Mouse (Mus musculus) megakaryocyte, embryonic 14.5 days (primary cell): ENCODE results near the gene Rtn4rl1. TPM values are rescaled to one million over a fixed set of nuclear protein-coding genes. Genes with fewer than 3 reads are reported as not detected.
A peak's percentile ranks its signal among the peaks of the same experiment; 100 is the strongest.

Experiments
- H3K27me3 ChIP-seq: replicated peaks from 2 replicates; pipeline ENCODE3; 2012; ENCODE audit warnings: inconsistent platforms
- H3K36me3 ChIP-seq: replicated peaks from 2 replicates; pipeline ENCODE3; 2012; ENCODE audit warnings: low read length, inconsistent platforms, mixed read lengths
- H3K4me1 ChIP-seq: 2 replicates; pipeline ENCODE4 v1.6.1; 2012; ENCODE audit warnings: inconsistent platforms
- H3K4me3 ChIP-seq: replicated peaks from 2 replicates; pipeline ENCODE3; 2012; ENCODE audit warnings: moderate library complexity, mild to moderate bottlenecking, inconsistent platforms
- H3K9me3 ChIP-seq: 2 replicates; pipeline ENCODE4 v1.6.1; 2012; ENCODE audit warnings: inconsistent platforms
- FLI1 ChIP-seq: IDR thresholded peaks from 2 replicates; pipeline ENCODE4 v1.6.1; 2012; ENCODE audit warnings: low read length, inconsistent platforms, mixed read lengths
- GATA1 ChIP-seq: IDR thresholded peaks from 3 replicates; pipeline ENCODE4 v1.6.1; 2012; ENCODE audit warnings: mixed read lengths, low read length, inconsistent platforms, borderline replicate concordance
- polyA plus RNA-seq: library from polyadenylated mRNA; stranded (reverse); fragments of >175 nt; gene quantifications from 2 replicates; pipeline ENCODE4 v1.2.3, GENCODE M21; 2012; ENCODE audit warnings: low replicate concordance; ENCODE audit not compliant: insufficient read depth

Gene Rtn4rl1
- polyA plus RNA-seq, 1 experiment = 0.29 TPM

DNA sequence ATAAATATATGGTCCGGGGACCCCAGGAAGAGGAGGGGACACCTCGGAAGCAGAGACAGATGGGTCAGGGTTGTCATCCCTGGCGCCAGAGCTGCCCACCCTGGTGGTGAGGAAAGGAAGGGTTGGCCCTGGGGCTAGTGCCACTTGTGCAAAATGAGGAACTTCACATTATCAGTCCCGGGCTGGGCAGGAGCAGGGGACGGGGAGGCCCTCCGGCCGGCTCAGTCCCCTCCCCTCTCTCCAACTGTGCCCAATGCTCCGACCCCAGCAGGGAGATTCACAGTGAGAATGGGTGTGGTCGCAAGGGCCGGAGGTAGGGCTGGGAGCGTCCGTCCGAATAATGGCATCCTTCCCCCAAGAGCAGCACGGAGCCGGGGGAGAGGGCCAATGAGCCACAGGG, 28.8 kb upstream of the Rtn4rl1 start:
- H3K9me3 ChIP-seq = peaks cover 21% of the 10 kb centered on the region
- peak overlapping the region; percentile 74 for H3K4me3 ChIP-seq
- TF ChIP-seq GATA1 (no peak), FLI1 (no peak)
- H3K27me3 ChIP-seq = peaks cover 51% of the 10 kb centered on the region
- peaks cover 48% of the 10 kb centered on the region for H3K36me3 ChIP-seq
- peaks cover 57% of the 10 kb centered on the region for H3K4me1 ChIP-seq

- peaks cover 58% of the 10 kb centered on the region for H3K27me3 ChIP-seq
- peaks cover 21% of the 10 kb centered on the region for H3K9me3 ChIP-seq
- H3K4me3 ChIP-seq = peak overlapping the region; percentile 86
- H3K4me1 ChIP-seq = peaks cover 66% of the 10 kb centered on the region
- H3K36me3 ChIP-seq = peaks cover 40% of the 10 kb centered on the region
- no peak for TF ChIP-seq GATA1
- no peak for TF ChIP-seq FLI1
These were observed 28.0 kb upstream of the Rtn4rl1 start for GRCm38 (mm10) chr11:75165441-75166192.

DNA sequence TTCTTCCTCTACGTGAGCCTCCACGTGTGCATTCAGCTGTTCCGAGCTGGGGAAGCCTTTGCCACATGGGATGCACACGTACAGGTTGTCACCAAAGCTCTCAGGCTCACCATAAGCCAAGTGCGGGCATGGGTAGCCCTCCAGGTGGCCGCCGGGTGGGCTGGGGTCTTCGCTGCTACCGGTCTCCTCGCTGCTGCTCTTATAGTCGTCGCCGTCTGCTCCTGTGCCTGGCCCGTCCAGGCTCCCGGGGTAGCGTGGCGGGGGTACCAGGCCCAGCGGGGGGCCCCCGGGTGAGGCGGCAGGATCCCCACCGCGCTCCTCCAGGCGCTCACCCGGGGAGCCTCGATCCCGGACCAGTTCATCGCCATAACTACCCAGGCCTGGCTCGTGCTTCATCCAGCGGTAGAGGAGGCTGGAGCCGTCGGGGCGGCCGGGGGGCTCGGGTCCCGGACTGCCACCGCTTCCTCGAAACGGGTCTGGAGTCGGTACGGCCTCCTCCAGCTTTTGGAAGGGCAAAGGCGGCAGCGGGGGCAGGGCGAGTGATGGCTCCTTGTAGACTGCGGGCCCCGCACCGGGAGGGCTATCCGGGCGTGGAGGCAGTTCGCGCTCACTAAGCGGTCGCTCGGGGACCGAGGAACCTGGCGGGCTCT, 27.3 kb upstream of the Rtn4rl1 start:
- Histone ChIP-seq H3K4me3 (peak overlapping the region; percentile 86), H3K36me3 (peaks cover 33% of the 10 kb centered on the region), H3K9me3 (peaks cover 21% of the 10 kb centered on the region), H3K27me3 (peaks cover 65% of the 10 kb centered on the region), H3K4me1 (peaks cover 72% of the 10 kb centered on the region)
- no peak for TF ChIP-seq GATA1
- TF ChIP-seq FLI1 = no peak

GRCm38 (mm10) chr11:75166861-75167642, 26.5 kb upstream of the Rtn4rl1 start:
- Histone ChIP-seq H3K9me3 (peaks cover 21% of the 10 kb centered on the region), H3K27me3 (peaks cover 72% of the 10 kb centered on the region), H3K36me3 (peaks cover 25% of the 10 kb centered on the region), H3K4me1 (peaks cover 75% of the 10 kb centered on the region), H3K4me3 (peak overlapping the region; percentile 80)
- no peak for TF ChIP-seq GATA1
- no peak for TF ChIP-seq FLI1

GRCm38 (mm10) chr11:75167643-75168589, 25.7 kb upstream of the Rtn4rl1 start:
- H3K36me3 ChIP-seq = peaks cover 17% of the 10 kb centered on the region
- TF ChIP-seq FLI1 = no peak
- no peak for TF ChIP-seq GATA1
- H3K27me3 ChIP-seq = peaks cover 81% of the 10 kb centered on the region
- peaks cover 83% of the 10 kb centered on the region for H3K4me1 ChIP-seq
- H3K4me3 ChIP-seq = peak overlapping the region; percentile 91
- peaks cover 21% of the 10 kb centered on the region for H3K9me3 ChIP-seq

GRCm38 (mm10) chr11:75168590-75169361, 24.8 kb upstream of the Rtn4rl1 start:
- TF ChIP-seq FLI1 (no peak), GATA1 (no peak)
- Histone ChIP-seq H3K36me3 (peaks cover 8% of the 10 kb centered on the region), H3K4me1 (peaks cover 92% of the 10 kb centered on the region), H3K4me3 (peak overlapping the region; percentile 91), H3K27me3 (peaks cover 89% of the 10 kb centered on the region), H3K9me3 (peaks cover 21% of the 10 kb centered on the region)

DNA sequence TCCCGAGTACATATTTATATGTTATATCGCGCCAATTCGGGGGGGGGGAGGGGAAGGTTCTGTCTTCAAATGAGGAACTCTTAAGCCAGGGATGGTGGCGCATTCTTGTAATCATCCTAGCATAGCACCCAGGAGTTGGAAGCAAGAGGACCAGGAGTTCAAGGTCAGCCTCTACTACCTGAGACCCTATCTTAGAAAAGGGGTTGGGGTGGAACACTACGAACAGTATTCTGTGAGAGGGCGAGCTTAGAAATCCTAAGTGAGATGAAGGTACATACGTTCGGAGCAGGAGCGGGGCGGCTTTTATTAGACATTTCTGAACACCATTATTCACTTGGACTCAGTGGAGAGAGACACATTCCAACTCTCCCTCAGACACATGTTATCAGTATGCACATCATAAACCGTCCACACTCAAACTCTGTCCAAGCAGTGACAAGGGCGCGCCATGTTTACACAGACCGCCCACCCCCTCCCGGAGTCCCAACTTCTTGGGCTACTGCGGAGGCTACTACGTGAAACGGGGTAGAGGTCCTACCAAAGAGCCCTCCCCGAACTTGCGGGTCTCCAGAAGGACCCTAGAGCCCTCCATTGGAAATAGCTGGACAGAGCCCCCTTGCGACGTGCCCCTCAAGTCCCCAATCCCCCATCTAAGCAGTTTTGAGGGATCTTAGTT, 24.0 kb upstream of the Rtn4rl1 start, which contains the start of gene Hic1:
TSS of gene Hic1 (minus strand) at position 115 of the 676 bp plus-strand sequence.
- Histone ChIP-seq H3K4me1 (peaks cover 96% of the 10 kb centered on the region), H3K27me3 (peaks cover 94% of the 10 kb centered on the region), H3K4me3 (peak within 1 kb of the TSS; percentile 91), H3K9me3 (peaks cover 21% of the 10 kb centered on the region), H3K36me3 (peaks cover 1% of the 10 kb centered on the region)
- no peak for TF ChIP-seq GATA1
- no peak for TF ChIP-seq FLI1
